Mouse (Mus musculus): Measurements from ENCODE around the gene Itpr2.

DNA sequence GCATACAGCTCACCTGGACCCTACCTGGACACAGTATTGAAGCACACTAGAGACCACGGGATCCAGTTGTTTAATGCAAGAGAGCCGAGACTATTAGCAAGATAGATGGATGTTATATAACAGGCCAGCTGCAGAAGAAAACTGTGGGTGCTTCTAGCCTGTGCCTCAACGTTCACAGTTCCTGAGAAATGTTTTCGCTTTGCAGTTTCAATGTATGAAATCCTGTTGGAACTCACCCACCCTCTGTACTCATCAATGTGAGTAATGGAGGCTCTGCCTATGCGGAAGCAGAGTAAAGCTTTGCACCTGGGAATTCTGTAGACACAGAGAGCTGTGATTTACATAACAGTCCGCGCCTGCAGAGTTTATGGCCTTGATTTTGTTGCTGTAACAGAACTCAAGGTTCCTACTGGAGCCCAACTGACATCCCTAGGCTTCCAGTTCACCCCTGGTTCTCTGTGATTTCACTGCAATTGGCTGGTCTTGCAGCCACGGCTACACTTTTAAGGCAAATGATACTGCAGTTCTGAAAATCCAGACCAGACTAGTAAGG lies 344.0 kb downstream of the Itpr2 start:
- TF ChIP-seq TAL1 (IDR thresholded peaks at IDR 0.05; ENCODE audit: low read length) (no peak), GATA1 (IDR thresholded peaks at IDR 0.05; ENCODE audit: low read length) (no peak)
